Mouse (Mus musculus) embryonic facial prominence, embryonic 10.5 days (tissue): ENCODE data around the gene Pou2f2. TPM values are rescaled to one million over a fixed set of nuclear protein-coding genes. Genes with fewer than 3 reads are reported as not detected.
A peak's percentile ranks its signal among the peaks of the same experiment; 100 is the strongest.

Experiments used
- DNase-seq: peaks from one replicate; pipeline ENCODE4 v3.0.0-alpha.2; 2017; ENCODE audit warnings: low spot score
- H3K27ac ChIP-seq: fragments of 300-500 bp; sonication (generic); replicated peaks from 2 replicates; pipeline ENCODE4 v1.5.1; 2016; ENCODE audit warnings: mild to moderate bottlenecking
- H3K27me3 ChIP-seq: fragments of 300-500 bp; sonication (generic); replicated peaks from 2 replicates; pipeline ENCODE4 v1.6.1; 2016; ENCODE audit warnings: low read depth, mild to moderate bottlenecking; ENCODE audit not compliant: poor library complexity, severe bottlenecking
- H3K36me3 ChIP-seq: fragments of 300-500 bp; sonication (generic); replicated peaks from 2 replicates; pipeline ENCODE4 v1.6.1; 2016; ENCODE audit warnings: mild to moderate bottlenecking, moderate library complexity
- H3K4me1 ChIP-seq: fragments of 300-500 bp; sonication (generic); 2 replicates; pipeline ENCODE4 v1.6.1; 2016
- H3K4me3 ChIP-seq: fragments of 300-500 bp; sonication (generic); 2 replicates; pipeline ENCODE4 v1.5.1; 2016; ENCODE audit warnings: mild to moderate bottlenecking, moderate library complexity
- H3K9me3 ChIP-seq: fragments of 300-500 bp; sonication (generic); 2 replicates; pipeline ENCODE4 v1.6.1; 2016; ENCODE audit warnings: mild to moderate bottlenecking
- WGBS: fragments of 180-500 bp; shearing (Covaris S2); methylation state at CpG from one replicate; pipeline ENCODE4 v1.1.7; 2016; 5-methylcytosine and 5-hydroxymethylcytosine counted together
- polyA plus RNA-seq: library from polyadenylated mRNA; unstranded; fragments of >200 nt; fragmentation: Nextera tagmentation; extraction: Ambion mirVana; gene quantifications from 2 replicates; pipeline ENCODE4 v1.2.1, GENCODE M21; 2016

The Pou2f2 gene
- polyA plus RNA-seq, 1 experiment from 2014 or later, result 4.9 TPM

DNA sequence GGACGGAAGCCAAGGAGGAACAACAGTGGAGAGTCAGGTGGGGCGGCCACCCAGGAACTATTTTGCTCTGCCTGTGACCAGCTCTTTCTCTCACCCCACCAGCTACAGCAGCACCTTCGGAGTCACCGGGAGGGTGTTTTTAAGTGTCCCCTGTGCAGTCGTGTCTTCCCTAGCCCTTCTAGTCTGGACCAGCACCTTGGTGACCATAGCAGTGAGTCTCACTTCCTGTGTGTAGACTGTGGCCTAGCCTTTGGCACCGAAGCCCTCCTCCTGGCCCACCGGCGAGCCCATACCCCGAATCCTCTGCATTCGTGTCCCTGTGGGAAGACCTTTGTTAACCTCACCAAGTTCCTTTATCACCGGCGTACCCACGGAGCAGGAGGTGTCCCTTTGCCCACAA is 99.1 kb downstream of the Pou2f2 start:
- H3K27me3 ChIP-seq, result no peaks in the 10 kb centered on the region

DNA sequence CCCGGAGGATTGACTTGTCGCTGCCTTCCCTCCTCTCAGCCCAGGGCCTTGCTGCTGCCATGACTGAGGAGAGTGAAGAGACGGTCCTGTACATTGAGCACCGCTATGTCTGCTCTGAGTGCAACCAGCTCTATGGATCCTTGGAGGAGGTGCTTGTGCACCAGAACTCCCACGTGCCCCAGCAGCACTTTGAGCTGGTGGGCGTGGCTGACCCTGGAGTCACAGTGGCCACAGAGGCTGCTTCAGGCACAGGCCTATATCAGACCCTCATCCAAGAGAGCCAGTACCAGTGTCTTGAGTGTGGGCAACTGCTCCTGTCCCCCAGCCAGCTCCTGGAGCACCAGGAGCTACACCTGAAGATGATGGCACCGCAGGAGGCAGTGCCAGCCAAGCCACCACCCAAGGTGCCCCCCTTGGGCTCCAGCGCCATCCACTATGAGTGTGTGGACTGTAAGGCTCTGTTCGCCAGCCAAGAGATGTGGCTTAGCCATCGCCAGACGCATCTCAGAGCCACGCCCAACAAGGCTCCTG is 100.0 kb downstream of the Pou2f2 start:
- peaks cover 29% of the 10 kb centered on the region for H3K4me1 ChIP-seq
- no peak for DNase-seq
- no peaks in the 10 kb centered on the region for H3K27me3 ChIP-seq
- peaks cover 59% of the 10 kb centered on the region for H3K36me3 ChIP-seq
- no peaks in the 10 kb centered on the region for H3K9me3 ChIP-seq
- WGBS, result 86% methylated on average over 12 of the region's 12 CpGs
- H3K27ac ChIP-seq, result no peak overlapping the region
- 0 out of 2 replicates have a peak overlapping the region, but pooled peaks have one; percentile 8 for H3K4me3 ChIP-seq

More for the DNA sequence above, 99.1 kb downstream of the Pou2f2 start:
- Histone ChIP-seq H3K4me3 (no peak overlapping the region), H3K27ac (no peak overlapping the region), H3K9me3 (no peaks in the 10 kb centered on the region), H3K36me3 (peaks cover 68% of the 10 kb centered on the region), H3K4me1 (peaks cover 28% of the 10 kb centered on the region)
- DNase-seq, result no peak
- WGBS, result 95% methylated on average over 13 of the region's 13 CpGs

DNA sequence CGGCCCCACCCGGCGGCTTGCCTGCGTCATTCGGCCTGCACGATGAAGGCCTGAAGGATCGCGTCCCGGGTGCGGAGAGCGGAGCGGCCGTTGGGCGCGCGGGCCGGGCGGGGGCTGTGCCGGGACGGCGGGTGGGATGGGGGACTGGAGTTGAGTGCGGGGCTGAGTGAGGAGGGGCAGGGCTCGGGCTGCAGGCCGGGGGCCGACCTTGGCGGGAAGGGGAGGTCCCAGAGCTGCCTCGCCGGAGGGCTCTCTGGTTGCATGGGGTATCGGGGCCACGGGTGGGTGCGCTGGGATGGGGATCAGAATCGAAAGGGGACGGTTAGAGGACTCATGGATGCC is 102.1 kb downstream of the Pou2f2 start:
- Histone ChIP-seq H3K4me1 (peaks cover 50% of the 10 kb centered on the region), H3K27me3 (no peaks in the 10 kb centered on the region), H3K9me3 (no peaks in the 10 kb centered on the region), H3K27ac (peak overlapping the region; percentile 94), H3K36me3 (peaks cover 38% of the 10 kb centered on the region), H3K4me3 (peak overlapping the region; percentile 79)
- no peak for DNase-seq
- WGBS, result under 1% methylated on average over 33 of the region's 33 CpGs

DNA sequence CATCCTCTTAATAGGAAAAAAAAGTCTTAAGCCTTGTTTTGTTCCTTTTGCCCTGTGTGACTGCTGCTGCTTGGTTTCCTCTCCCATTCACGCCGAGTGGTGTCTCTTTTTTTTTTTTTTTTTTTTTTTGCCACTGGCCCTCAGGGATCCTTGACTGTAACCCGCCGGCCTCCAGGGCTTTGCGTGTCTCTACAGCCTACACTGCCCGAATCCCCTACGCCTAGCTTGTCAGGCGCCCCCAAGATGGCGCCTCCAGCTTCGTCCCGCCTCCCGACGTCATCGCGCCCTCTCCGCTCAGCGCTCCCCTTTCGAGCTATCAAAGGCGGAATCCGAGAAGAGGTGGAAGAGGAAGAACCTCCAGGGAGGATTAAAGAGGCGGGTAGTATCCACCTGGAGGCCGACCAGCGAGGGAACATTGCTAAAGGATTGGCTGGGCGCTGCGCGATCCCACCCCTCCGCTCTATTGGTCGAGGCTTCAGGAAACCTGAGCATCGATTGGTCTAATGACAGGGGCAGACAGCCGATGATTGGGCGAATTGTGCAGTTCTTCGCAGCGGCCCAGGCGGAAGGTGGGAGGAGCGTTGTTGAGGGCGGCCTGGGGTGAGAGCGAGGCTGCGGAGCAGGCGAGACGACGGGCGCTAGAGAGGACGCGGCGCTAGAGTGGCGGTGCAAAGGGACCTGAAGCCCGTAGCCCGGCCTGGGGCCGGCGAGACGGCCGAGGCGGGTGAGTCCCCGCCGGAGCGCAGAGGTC is 102.7 kb downstream of the Pou2f2 start:
- H3K27me3 ChIP-seq, result no peaks in the 10 kb centered on the region
- peaks cover 55% of the 10 kb centered on the region for H3K4me1 ChIP-seq
- peaks cover 32% of the 10 kb centered on the region for H3K36me3 ChIP-seq
- under 1% methylated on average over 56 of the region's 56 CpGs for WGBS
- no peaks in the 10 kb centered on the region for H3K9me3 ChIP-seq
- H3K27ac ChIP-seq, result peak overlapping the region; percentile 94
- DNase-seq, result peak; percentile 98
- H3K4me3 ChIP-seq, result peak overlapping the region; percentile 79

DNA sequence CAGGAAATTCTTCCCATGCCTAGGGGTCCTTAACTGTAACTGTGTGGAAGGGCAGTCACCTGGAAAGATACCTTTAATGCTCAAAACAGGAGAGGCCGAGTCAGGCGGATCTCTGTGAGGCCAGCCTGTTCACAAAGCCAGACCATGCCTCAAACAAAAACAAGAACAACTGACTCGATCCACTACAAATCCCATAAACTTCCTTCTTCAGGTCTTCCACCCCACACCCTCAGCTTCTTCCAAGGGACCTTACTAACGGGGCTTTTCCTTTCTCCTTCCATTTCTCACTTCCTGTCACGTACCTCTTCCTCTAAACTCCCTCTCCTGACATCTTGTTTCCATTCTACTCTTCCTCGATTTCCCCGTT is 103.2 kb downstream of the Pou2f2 start:
- Histone ChIP-seq H3K27ac (peak overlapping the region; percentile 94), H3K36me3 (peaks cover 26% of the 10 kb centered on the region), H3K4me3 (peak overlapping the region; percentile 79), H3K4me1 (peaks cover 61% of the 10 kb centered on the region), H3K27me3 (no peaks in the 10 kb centered on the region), H3K9me3 (no peaks in the 10 kb centered on the region)
- WGBS, result 20% methylated on average over 7 of the region's 7 CpGs
- no peak for DNase-seq

DNA sequence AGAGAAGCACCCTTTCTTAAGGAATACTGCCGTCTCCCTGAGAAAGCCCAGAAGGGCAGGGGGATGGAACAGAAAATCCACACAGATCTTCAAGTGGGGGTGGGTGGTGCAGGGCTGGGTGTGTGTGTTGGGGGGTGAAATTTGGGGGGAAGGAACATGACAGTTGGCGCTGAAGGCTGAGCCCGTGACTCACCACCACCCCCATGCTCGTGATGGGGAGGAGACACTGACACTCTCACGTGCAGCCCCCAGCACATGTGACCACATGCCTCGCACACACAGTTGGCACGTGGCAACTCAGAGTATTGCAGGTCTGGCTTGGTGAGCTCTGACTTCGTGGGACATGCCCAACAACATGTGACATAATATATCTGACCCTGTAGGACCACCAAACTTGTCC is 105.6 kb downstream of the Pou2f2 start:
- no peaks in the 10 kb centered on the region for H3K27me3 ChIP-seq
- H3K36me3 ChIP-seq, result peaks cover 11% of the 10 kb centered on the region
- 82% methylated on average over 8 of the region's 8 CpGs for WGBS
- no peak overlapping the region for H3K4me3 ChIP-seq
- no peaks in the 10 kb centered on the region for H3K9me3 ChIP-seq
- no peak for DNase-seq
- H3K4me1 ChIP-seq, result peaks cover 76% of the 10 kb centered on the region
- peak overlapping the region; percentile 95 for H3K27ac ChIP-seq

DNA sequence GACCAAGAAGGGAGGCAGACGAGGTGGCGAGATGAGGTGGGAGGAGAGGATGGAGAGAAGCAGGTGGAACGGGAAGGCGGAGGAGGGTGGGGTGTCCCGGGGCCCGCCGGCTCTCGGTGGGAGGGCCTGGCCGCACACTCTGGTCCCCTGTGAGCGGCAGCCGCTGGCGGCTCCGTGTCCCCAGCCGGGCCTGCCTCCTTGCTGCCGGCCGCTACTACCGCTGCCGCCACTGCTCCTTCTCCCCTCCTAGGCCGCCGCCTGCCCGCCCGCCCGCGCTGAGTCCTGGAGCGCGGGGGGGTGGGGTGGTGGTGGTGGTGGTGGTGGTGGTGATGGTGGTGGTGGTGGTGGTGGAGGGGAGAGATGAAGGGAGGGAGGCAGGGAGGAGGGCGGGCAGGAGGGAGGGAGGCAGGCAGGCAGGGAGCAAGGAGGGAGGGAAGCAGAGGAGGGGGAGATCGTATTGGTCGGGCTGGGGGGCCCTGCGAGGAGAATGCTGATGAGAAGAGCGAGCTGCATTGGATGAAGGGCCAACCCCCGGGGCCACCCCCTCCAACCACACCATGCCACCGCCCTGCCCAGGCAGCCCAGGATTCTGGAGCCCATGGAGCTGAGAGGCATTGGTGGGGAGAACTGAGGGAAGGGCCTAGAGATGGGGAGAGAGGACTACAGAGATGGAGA is 106.7 kb downstream of the Pou2f2 start:
- peak overlapping the region; percentile 82 for H3K4me3 ChIP-seq
- H3K27me3 ChIP-seq, result no peaks in the 10 kb centered on the region
- H3K4me1 ChIP-seq, result peaks cover 72% of the 10 kb centered on the region
- H3K9me3 ChIP-seq, result no peaks in the 10 kb centered on the region
- under 1% methylated on average over 32 of the region's 33 CpGs for WGBS
- peak; percentile 82 for DNase-seq
- H3K36me3 ChIP-seq, result peaks cover 18% of the 10 kb centered on the region
- peak overlapping the region; percentile 95 for H3K27ac ChIP-seq

DNA sequence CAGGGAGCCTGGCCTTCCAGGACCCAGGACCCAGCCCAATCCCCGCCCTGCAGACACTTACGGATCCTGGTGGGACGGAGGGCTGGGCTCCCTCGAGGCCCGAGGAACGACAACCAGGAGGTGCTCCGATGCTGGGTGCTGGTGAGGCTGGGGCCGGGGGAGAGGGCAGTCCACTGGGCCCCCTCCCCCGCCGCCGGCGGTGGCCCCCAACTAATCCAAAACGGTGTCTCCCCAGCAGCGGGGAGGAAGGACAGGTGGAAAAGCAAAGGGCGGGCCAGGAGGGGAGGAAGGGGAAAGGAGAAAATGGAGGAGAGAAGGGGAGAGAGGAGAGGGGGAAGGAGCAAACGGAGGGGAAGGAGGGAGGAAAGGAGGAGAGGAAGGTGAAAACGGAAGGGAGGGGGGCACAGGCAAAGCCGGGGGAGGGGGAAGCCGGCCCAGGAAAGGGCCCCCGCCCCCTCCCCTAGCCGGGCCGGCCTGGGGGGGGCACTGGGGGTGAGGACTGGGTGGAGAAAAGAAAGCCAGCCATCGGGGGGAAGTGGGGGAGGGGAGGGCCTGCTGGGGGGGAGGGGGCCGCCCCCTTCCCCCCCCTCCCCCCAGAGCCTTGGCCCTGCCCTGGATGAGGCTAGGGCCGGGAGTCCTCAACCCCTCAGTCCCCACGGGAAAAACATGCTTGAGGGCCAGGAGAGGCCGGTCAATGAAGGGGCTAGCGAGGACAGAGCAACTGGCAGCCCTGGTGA is 107.4 kb downstream of the Pou2f2 start, which contains the start of the genes Grik5 and Zfp574:
TSS of gene Grik5 (minus strand) at position 368 of the 737 bp plus-strand sequence.
TSS of gene Zfp574 (plus strand) at position 589 of the 737 bp plus-strand sequence.
- Histone ChIP-seq H3K9me3 (no peaks in the 10 kb centered on the region), H3K27ac (peak within 1 kb of the TSS; percentile 95), H3K4me1 (peaks cover 72% of the 10 kb centered on the region), H3K4me3 (peak within 1 kb of the TSS; percentile 82), H3K36me3 (peaks cover 25% of the 10 kb centered on the region), H3K27me3 (no peaks in the 10 kb centered on the region)
- DNase-seq, result peak; percentile 47
- 1% methylated on average over 28 of the region's 28 CpGs for WGBS

DNA sequence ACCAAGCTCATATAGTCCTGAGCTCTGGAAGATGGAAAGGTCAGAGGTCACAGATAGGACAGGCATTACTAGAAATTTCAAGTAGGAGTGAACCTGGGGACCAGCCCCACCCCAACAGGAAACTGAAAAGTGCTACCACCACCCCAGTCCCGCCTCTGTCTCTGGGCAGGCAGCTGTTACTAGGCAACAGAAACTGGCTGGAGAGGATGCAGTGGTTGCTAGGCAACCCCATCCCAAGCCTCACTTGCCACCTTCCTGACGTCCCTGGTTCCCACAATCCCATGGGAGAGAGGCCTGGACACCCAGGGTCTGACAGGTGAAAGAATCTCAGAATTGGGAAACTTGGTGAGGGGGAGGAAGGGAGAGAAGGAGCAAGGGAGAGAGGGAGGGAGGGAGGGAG is 110.8 kb downstream of the Pou2f2 start:
- DNase-seq, result peak; percentile 34
- no peak overlapping the region for H3K27ac ChIP-seq
- H3K4me3 ChIP-seq, result peak overlapping the region; percentile 11; the same call in 1 of the 2 replicates
- no peaks in the 10 kb centered on the region for H3K27me3 ChIP-seq
- H3K9me3 ChIP-seq, result no peaks in the 10 kb centered on the region
- WGBS, result 19% methylated on average over 2 of the region's 2 CpGs
- H3K4me1 ChIP-seq, result peaks cover 54% of the 10 kb centered on the region
- H3K36me3 ChIP-seq, result peaks cover 58% of the 10 kb centered on the region

DNA sequence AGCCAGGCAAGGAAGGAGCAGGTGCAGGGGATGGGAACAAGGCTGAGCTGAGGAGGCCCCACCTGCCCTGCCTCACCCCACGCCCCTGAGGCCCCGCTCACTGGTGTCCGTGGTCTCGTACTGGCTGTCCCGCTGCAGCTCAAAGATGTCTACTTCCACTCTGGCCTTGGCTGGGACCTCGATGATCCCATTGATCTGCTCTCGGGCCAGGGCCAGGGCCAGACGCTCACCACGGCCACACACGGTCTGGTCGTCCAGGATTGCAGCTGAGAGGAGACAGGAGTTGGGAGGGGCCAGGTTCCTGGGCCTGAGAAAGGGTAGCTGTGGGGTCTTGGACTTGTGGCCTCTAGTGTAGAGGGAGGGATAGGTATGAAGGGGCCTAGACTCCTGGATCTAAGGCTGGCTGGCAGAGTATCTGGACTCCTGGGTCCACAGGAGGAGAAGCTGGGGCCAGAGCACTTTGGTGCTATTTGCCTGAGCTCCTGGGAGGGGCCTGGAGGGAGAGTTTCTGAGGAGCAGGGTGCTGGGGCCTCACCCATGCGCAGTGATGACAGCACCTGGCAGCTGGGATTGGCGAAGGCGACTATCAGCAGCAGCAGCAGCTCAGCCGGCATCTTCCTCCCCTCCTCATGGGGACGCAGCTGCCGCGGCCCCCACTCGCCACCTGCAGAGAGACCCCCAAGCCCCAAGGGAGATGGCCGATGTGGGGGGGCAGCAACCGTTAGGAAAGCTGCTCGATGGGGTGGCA is 111.4 kb downstream of the Pou2f2 start:
- DNase-seq, result no peak
- Histone ChIP-seq H3K4me1 (peaks cover 48% of the 10 kb centered on the region), H3K27me3 (no peaks in the 10 kb centered on the region), H3K36me3 (peaks cover 64% of the 10 kb centered on the region), H3K27ac (no peak overlapping the region), H3K4me3 (0 out of 2 replicates have a peak overlapping the region, but pooled peaks have one; percentile 11), H3K9me3 (no peaks in the 10 kb centered on the region)
- 89% methylated on average over 22 of the region's 22 CpGs for whole genome bisulfite sequencing

DNA sequence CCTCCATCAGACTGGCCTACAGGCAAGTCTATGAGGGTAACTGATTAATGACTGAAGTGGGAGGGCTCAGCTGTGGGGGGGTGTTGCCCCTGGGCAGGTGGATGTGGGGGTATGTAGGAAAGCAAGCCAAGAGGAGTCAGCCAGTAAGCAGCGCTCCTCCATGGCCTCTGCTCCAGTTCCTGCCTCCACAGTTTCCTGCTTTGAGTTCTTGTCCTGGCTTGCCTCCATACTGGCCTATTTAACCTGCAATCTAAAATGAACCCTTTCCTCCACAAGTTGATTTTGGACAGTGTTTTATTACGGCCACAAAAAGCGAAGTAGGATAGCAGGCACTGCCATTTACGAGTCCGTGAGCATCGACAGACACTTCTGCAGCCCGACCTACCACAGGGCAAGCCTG is 112.2 kb downstream of the Pou2f2 start:
- H3K4me3 ChIP-seq, result no peak overlapping the region
- no peak overlapping the region for H3K27ac ChIP-seq
- WGBS, result 92% methylated on average over 7 of the region's 7 CpGs
- H3K4me1 ChIP-seq, result peaks cover 41% of the 10 kb centered on the region
- peaks cover 72% of the 10 kb centered on the region for H3K36me3 ChIP-seq
- H3K9me3 ChIP-seq, result no peaks in the 10 kb centered on the region
- no peak for DNase-seq
- no peaks in the 10 kb centered on the region for H3K27me3 ChIP-seq

DNA sequence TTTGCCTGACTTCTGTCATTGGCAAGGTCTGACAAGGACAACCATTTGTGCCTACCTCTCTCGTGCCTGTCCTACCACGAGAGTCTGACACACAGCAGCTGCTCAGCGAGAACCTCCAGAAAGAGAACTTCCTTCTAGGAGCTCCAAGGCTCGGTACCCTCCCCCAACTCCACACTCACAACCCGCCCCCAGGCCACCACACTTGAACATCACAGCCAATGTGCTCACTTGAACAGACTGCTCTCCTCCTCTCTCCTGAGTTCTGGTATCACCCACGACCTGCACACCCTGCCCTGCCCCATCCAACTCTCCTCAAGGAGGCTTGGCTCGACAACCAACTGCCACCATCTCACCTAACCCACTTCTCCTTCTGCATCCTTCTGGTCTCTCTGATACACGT is 115.6 kb downstream of the Pou2f2 start:
- no peak overlapping the region for H3K27ac ChIP-seq
- H3K4me3 ChIP-seq, result no peak overlapping the region
- WGBS, result 87% methylated on average over 8 of the region's 8 CpGs
- DNase-seq, result no peak
- peaks cover 7% of the 10 kb centered on the region; the same call in 1 of the 2 replicates for H3K4me1 ChIP-seq
- H3K9me3 ChIP-seq, result no peaks in the 10 kb centered on the region
- H3K36me3 ChIP-seq, result peaks cover 97% of the 10 kb centered on the region
- no peaks in the 10 kb centered on the region for H3K27me3 ChIP-seq
